Mouse (Mus musculus) kidney, adult 2 months (tissue): ENCODE data around the gene Foxi3.

ENCODE experiments used
- CTCF ChIP-seq: fragments of 200-500 bp; conservative IDR thresholded peaks from 2 replicates; pipeline ENCODE4 v1.5.1; 2011; ENCODE audit warnings: low read depth, mild to moderate bottlenecking, control low read depth, low read length, moderate library complexity, mixed read lengths; ENCODE audit not compliant: insufficient read depth, insufficient read length
- POLR2A ChIP-seq: fragments of 200-500 bp; IDR thresholded peaks from one replicate; pipeline ENCODE4 v1.6.1; 2011; ENCODE audit warnings: low read depth, low read length, control low read depth

DNA sequence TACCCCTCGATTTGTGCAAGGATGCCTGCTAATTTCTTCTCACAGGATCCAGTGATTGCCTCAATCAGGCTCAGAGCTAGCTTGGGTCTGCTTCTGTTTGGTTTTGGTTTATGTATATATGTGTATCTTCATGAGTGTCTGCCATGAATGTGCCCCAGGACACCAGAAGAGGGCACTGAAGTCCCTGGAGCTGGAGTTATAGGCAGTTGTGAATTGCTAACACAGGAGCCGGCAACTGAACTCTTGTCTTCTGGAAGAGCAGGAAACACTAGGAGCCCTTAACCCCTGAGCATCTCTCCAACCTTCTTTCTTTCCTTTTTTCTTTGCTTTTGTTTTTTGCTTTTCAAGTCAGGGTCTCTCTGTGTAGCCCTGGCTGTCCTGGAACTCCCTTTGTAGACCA, 24.5 kb upstream of the Foxi3 start:
- TF ChIP-seq CTCF (no peak), POLR2A (no peak)
